Mouse (Mus musculus) lung, postnatal 25 days (tissue): ENCODE results near the gene Anxa9.

ENCODE experiments used
- DNase-seq: peaks from one replicate; pipeline ENCODE4 v3.0.0; 2022; ENCODE audit warnings: low spot score

Anxa9 gene

GRCm38 (mm10) chr3:95314075-95314474, 7.1 kb upstream of the Anxa9 start:
- no peak for DNase-seq

DNA sequence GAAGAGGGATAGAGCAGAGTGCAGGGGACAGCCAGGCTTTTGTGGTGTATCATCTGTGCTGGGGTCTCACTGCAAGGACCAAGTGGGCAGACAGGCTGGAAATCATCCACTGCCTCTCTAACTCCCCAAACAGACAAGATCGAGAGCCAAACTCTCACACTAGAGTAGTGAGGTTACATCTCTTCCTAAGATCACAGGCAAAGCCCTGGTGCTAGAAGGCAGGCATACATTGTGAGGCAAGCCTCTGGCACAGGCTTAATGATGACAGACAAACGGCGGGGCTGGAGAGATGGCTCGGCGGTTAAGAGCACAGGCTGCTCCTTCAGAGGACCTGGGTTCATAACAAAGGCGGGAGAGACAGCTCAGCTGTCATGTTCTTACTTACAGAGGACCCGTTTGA, 6.5 kb upstream of the Anxa9 start:
- DNase-seq = no peak

DNA sequence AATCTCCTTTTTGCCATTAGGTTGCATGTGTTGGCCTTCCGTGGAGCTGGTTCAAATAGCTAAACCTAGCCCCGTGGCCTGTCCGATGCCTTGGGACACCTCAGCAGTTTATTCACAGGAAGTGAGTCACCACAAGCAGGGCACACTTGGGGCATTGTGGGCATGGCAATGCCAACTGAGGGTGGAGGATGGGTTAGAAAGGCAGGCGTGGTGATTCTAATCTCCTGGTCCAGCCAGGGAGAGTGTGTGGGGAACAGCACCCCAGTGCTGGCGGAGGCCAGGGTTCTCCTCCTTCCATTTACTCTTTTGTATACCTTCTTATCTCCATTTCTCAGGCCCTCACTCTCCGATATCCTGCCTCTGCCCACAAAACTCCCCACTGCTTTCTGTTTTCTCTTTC, 5.6 kb upstream of the Anxa9 start:
- peak; percentile 61 for DNase-seq

GRCm38 (mm10) chr3:95310968-95311882, 4.2 kb upstream of the Anxa9 start:
- peak; percentile 83 for DNase-seq

DNA sequence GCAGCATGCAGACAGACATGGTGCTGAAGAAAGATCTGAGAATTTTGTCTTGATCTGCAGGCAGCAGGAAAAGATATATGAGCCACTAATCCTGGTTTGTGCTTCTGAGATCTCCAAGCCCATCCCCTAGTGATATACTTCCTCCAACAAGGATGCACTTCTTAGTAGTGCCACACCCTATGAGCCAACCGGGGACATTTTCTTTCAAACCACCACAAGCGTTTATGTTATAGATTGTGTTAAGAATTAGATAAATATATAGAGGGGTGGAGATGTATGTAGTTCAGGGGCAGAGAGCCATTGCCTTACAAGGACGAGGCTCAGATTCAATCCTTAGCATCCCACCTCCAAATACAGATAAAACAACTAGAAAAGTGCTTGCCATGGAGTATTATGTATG, 3.5 kb upstream of the Anxa9 start:
- DNase-seq = no peak

- no peak for DNase-seq
Measured at GRCm38 (mm10) chr3:95306244-95306643, 732 bp downstream of the Anxa9 start.

GRCm38 (mm10) chr3:95301204-95301796, 5.7 kb downstream of the Anxa9 start:
- no peak for DNase-seq

DNA sequence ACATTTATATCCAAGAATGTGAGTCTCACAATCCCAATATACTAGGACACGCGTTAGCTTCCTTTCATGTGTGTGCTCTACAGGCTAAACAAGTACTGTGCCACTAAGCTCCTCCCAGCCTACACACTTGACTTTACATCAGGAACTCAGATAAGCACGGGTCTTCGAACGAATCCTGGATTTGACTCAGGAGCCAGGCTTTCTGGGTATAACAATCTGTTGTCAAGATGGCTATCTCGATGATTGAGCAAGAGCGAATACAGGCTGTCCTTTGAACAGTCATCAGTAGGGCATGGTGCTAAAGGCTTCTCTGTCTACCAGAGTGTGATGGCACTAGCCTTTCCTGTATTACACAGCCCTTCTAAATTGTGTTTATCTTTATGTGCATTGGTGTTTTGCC, 9.0 kb downstream of the Anxa9 start:
- DNase-seq = no peak

DNA sequence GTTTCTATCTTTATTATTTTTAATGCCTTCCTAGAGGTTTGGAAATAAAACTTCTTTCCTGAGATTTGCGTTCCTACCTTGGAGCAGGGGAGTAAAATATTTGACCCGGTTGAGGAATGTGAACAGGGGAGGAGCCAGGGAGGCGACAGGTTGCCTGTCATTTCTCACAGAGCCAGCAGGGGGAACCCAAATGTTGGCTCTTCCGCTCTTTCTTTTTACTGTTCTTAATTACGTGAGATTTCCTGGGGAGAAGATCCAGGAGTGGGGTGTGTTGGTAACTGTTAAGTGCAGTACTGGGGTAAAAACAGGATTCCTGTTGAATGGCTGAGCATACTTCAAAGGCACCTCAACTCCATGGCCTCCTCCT, 10.9 kb downstream of the Anxa9 start:
- DNase-seq = peak; percentile 67

- DNase-seq = no peak
Measured at GRCm38 (mm10) chr3:95295321-95296102, 11.5 kb downstream of the Anxa9 start.

GRCm38 (mm10) chr3:95294718-95295117, 12.3 kb downstream of the Anxa9 start:
- no peak for DNase-seq

DNA sequence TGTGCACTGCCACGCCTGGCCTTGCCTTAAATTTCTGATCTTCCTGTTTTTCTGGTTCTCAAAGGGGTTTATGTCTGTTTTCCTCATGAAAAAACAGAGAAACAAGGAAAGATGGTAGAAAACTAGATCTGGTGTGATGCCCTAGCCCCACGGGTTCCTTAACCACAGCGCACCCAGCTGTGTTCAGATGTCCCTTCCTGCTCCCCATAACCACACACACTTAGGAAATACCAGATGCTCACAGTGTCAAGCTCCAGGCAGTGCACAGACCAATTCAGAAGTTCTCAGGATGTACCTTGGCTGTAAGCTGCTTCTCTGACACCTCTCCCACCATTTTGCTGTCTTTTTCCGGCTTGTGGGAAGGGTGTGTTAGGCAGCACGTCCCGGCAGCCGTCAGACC, 12.7 kb downstream of the Anxa9 start:
- no peak for DNase-seq

DNA sequence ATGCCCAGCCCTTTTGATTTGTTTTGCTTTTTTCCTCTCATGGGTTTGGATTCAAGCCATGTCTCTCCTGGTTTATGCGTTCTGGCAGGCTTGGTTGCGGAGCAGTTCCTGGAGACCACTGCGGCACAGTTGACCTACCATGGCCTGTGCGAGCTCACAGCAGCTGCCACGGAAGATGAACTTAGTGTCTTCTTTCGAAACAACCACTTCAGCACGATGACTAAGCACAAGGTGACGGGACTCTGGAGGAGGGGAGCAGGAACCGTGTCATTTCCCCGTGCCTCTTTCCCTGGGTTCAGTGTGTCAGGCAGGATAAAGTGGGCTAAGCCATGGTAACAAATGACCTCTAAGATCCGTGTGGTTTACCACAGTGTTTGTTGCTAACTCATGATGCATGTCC, 13.4 kb downstream of the Anxa9 start:
- DNase-seq = peak; percentile 52

- DNase-seq = no peak
Measured at GRCm38 (mm10) chr3:95292899-95293298, 14.1 kb downstream of the Anxa9 start.

- no peak for DNase-seq
Measured at GRCm38 (mm10) chr3:95291041-95291440, 15.9 kb downstream of the Anxa9 start.

- no peak for DNase-seq
Measured at GRCm38 (mm10) chr3:95290156-95290555, 16.8 kb downstream of the Anxa9 start.

DNA sequence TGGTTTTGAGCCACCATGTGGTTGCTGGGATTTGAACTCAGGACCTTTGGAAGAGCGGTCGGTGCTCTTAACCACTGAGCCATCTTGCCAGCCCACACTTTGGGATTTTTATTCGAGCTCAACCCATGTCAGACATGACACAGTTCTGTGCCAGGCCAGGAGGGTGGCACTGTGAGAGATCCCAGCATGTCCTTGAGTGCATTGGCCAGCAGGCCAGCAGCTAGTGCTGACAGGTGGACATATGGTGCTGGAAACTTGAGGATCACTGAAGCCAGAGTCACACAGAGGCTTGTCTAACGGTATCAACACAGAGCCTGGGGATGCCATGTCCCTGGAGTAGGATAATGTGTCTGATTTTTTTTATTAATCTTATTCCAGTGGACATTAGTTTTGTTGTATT, 17.6 kb downstream of the Anxa9 start:
- no peak for DNase-seq

DNA sequence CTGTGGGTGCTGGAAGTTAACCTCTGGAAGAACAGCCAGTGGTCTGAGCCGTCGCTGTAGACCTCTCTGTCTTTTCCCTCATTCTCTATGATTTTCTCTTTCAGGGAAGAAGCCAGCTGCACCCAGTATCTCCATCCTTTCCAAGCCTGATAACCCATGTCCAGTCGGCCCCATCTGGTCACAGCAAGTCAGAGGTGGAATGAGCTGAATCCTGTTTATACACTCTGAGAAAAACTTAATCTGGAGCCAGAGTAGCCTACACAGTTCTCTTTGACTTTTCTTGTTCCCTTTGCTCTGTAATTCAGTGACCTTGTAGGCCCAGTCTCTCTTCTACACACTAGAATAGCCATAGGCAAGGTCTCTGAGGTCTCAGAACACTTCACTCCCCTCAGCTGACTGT, 19.4 kb downstream of the Anxa9 start:
- no peak for DNase-seq

- DNase-seq = peak; percentile 47
Measured at GRCm38 (mm10) chr3:95286510-95286909, 20.5 kb downstream of the Anxa9 start.

DNA sequence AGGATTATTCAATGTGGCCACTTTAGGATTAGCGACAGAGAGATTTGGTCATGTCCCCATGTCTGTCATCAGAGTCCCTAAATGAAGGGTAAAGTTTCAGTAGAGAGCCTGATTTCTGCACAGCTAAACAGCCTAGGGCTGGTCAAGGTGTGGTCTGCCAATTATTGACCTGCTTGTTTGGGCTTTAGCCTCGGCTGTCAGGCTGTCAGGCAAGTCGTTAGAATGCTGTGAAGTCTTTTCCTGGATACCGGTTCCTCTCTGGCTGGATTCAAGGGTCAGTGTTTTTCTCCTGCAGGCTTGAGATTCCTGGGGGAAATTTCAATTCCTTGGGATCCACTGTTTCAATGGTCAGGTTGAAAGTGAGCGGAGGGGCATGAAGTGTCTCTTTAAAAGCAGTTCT, 21.0 kb downstream of the Anxa9 start:
- no peak for DNase-seq

DNA sequence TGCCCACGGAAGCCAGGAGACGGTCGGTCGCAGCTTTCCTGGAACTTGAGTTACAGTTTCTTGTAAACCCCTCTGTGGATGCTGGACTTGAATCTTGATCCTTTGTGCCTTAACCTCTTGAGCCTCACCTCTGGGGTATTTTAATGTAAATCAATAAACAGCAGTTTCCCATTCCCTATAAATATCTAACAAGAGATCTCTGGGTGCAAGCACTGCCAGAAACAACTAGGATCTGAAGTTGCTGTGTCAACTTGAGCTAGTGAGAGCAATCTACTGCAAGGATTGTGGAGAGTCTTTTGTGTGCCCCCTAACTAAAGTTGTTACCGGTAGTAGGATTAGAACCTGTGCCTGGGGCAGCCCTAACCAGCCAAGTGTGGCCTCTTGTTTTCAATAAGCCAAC, 21.6 kb downstream of the Anxa9 start:
- DNase-seq = no peak

GRCm38 (mm10) chr3:95284501-95285281, 22.3 kb downstream of the Anxa9 start:
- no peak for DNase-seq
